Mouse (Mus musculus) adrenal gland, postnatal 14 days (tissue): ENCODE data around the gene Thap4. TPM values are rescaled to one million over a fixed set of nuclear protein-coding genes. Genes with fewer than 3 reads are reported as not detected.
"Not testable (repeated sequence)": the region's sequence is repeated elsewhere in the genome, so short reads cannot be mapped to it uniquely, and the experiment has no call there.

Experiments
- DNase-seq: peaks from one replicate; pipeline ENCODE4 v3.0.0; 2021; ENCODE audit warnings: mixed read lengths
- total RNA-seq: library from RNA; stranded (reverse); gene quantifications from 2 replicates; pipeline ENCODE4 v1.2.3, GENCODE M21; 2021

Gene Thap4
- total RNA-seq, 1 experiment from 2014 or later, result 45.8 TPM

DNA sequence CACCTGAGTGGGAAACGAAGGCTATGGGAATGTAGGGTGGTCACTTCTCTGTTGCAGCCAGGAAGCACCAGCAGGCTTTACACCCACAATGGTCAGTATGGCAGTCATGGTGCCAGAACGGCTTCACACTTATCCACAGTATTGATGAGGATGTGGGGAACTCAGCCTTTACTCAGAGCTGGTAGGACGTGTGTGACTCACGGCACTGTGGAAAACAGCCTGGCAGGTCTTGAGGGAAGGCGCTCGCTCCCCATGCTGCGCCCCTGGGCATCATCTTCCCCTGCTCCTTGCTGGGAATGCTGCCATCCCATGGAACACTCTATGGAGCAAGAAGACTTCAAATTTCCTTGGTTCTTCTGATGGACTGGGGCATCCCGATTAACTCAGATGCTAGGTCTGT lies 63.6 kb downstream of the Thap4 start:
- DNase-seq, result no peak

DNA sequence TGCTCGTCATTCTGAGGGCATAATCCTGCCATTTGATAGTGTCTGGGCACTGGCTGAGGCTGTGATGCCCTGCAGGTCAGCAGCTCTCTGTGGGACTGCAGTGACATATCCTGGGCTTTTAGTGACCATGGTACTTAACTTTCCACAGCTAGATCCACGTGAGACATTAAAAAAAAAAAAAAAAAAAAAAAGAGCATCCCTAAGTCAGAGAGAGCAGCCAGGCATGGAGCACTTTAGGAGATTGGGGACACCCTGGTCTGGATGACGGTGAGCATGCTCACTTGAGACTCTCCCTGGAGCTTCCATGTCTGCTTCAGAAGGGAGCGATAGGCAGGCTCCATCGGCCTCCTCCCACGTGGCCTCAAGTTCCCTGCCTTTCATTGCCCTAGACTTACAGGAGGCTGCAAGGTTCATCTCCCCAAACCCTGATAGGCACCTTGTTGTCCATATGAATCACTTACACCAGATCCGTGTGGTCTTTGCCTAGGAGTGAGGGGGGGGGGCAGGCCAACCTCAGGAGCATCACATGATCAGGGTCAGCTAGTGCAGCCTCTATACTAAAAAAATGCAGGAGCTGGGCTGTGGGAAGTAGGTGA lies 64.7 kb downstream of the Thap4 start:
- no peak for DNase-seq

DNA sequence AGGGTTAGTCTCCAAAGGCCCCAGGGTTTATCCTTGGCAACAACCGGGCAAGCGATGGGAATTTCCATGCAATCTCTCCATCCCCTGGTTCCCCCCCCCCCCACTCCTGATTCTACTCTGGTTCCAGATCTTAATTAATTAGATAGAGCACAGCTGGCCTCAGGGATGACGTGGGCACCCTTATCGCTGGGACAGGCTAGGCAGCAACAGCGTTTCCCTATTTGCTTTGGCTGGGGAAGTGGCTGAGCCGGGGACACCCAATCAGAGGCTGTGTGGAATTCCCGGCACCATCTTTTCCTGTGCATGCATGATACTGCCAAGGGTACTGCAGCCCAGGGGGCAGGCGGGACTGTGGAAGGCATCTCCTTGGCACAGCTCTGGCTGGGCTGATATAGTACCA lies 66.5 kb downstream of the Thap4 start:
- DNase-seq, result peak; percentile 42

DNA sequence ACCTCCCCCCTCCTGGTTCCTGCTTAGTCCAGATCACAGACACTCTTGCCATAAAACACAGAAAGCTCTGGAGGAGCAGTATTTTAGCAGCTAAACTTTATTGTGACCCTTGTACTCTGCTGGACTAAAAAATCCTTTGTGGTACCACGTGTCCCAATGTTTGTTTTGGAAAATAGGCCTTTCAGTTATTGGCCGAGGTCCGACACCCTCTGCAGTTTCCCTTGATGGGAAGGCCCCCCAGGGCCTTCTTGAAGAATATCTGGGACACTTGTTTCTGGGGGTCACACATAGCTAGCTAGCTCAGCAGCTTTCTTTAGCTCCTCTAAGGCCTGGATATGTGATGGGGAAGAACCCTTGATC lies 67.7 kb downstream of the Thap4 start:
- no peak for DNase-seq

DNA sequence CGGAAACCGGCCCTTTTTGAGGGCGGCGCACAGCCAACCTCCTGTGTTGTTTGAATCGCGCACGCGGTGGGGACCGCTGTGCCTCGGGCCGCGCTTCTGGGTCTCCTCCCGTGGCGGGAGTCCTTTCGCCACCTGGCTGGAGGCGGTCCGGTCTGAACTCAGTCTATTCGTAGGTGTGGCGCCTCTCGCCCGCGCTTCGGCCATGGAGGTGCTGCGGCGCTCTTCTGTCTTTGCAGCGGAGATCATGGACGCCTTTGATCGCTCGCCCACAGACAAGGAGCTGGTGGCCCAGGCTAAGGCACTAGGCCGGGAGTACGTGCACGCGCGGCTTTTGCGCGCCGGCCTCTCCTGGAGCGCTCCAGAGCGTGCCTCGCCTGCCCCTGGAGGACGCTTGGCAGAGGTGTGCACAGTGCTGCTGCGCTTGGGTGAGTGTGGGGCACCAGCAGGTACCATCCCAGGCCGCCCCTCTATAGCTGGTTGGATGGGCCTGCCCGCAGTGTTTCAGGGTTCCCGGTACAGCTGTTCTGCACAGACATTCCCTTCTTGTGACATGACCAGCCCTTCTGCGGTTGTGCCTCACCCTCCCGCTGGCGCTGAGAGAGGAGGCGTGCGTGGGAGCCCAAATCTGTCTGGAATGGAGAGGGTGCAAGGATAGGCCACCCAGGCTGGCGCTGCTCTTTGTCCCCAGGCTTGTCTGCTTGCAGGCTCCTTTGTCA lies 68.3 kb downstream of the Thap4 start:
- peak; percentile 83 for DNase-seq

DNA sequence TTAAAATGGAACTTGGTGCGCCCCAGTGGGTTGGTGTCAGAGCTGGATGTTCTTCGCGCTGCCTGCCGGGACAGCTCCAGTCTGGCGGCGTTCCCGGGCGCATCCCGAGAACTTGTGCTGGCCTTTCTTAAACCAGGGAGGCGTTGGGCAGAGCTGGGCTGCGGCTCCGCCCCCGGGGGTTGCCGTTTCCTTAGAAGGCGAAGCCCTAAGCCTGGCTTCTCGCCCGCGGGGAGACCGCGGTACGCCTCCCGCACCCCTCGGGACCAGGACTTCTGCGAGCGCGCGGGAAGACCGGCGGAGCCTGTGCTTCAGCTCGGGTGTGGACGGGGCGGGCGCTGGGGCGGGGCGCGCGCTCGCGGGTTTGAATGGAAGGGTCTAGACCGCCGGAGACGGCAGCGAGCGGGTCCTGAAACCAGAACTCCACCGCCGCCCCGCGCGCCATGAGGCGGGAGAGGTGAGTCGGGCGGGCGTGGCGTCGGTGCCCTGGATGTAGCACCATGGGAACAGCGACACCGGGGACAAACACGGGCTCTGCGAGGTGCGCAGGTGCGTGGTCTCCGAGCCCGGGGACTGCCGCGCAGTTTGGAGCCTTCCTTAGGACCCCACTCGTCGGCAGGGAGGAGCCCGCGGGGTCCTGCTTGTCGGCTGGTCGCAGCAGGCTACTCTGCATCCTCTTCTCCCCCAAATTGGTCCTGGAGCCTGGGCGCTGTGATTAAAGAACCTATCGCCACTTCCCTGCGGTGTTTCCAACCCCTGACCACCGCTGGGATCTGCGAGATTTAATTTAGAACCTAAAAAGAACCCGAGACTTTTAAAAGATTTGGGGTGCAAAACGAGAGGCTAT lies 69.0 kb downstream of the Thap4 start, which contains the start of gene Bok:
Gene Bok (plus strand): TSS at position 260 of the 844 bp plus-strand sequence.
- DNase-seq, result peak; percentile 91

DNA sequence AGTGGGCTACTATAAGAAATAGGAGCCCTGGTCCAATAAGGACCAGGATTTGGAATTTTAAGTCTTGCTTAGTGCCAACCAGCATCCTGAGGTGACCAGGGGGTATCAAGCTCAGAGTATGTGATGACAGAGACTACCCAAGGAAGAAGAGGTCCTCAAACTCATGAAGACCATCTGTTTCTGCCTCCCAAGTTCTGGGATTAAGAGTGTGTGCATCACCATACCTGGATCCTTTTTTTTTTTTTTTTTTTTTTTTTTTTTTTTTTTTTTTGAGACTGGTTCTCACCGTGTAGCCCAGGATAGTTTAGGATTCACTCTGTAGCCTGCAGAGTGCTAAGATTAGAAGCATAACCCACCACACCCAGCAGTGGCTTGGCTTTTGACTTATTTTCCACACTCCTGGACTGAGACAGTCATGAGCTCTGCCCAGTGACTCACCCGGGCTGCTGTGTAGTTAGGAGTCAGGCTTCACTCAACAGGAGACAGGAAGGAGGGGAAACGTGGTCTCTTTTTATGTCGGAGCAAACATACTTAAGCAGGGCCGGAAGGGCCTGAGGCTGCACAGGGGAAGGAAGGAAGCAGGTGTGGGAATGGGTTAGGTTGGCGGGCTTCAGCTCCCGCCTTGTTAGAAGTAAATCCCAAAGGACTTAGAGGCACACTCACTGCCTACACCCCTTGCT lies 74.6 kb downstream of the Thap4 start:
- DNase-seq, result peak; percentile 43

DNA sequence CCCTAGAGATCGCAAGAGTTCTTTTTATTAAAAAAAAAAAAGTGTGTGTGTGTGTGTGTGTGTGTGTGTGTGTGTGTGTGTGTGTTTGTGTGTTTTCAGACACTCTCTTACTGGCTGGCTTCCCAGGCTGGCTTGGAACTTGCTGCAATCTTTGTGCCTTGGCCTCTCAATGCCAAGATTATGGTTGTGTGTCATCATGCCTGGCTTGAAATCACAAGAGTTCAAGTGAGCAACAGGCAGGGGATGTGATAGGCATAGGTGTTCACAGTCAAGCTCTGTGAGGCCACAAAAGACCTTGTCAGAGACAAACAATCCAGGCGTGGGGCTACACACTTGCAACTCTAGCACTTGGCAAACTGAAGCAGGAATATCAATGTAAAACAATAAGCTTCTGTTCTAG lies 76.3 kb downstream of the Thap4 start:
- DNase-seq, result peak; percentile 75

DNA sequence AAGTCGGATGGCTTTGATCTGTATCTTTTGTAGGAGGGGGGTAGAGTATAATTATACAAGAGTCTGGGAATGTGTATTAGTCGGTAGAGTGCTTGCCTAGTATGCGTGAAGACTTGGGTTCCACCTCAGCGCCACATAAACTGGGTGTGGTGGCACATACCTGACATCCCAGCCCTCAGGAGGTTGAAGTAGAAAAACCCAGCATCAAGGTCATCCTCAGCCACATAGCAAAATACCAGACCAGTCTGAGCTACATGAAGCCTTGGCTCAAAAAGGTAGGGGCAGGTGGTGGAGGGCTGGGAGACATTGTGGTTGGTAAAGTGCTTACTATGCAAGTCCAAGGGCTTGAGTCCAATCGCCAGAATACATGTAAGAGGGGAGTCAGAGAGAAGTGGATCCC lies 82.0 kb downstream of the Thap4 start:
- no peak for DNase-seq

DNA sequence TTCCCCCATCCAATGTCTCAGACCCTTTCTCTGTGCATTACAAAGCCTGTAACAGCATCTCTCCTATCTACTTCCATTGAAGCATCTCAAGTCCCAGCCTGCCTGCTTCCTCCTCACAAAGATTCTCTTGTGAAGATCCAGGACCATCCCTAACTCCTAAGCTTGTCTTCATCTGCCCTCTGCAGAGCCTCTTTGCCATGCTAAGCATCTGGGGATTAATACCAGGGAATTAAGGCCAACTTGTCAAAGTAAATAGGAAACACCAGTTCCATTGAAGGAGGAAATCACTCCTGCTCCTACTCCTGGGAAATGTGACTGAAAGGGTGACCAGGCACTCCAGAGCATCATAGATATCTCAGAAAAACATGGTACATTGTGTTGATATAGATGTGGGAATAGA lies 84.7 kb downstream of the Thap4 start:
- DNase-seq, result no peak

DNA sequence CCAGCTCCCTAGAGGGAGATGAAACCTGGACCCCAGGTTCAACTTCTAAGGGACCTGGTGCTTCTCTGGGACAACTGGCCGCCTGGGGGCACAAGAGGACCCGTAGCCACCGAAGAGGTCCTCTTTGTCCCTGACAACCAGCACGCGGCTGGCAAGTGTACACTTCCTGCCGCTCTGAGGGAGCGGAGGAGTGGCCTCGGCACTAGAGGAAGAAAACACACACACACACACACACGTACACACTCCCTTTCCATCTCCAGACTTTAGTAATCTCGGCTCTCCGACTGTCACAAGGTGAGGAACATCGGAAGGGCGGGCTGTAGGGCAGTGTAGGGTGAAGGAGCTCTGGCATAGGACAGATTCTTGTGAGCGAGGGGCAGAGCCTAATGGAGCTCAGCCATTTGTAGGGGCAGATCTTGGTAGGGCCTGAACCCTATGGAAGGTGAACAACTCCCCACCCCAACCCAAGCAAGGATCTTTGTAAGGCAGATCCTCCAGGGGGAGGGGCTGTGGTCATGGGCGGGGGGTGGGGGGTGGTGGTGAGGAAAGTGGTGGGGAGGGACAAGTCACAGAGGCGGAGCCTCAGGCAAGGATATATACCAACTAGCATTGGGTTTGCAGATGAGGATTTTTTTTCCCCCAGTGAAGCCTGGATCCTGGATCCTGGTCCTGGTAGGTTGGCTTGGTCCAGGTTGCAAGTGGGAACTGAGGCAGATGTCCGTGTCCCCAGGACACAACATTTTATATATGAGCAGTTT lies 85.7 kb downstream of the Thap4 start:
- peak; percentile 91 for DNase-seq

DNA sequence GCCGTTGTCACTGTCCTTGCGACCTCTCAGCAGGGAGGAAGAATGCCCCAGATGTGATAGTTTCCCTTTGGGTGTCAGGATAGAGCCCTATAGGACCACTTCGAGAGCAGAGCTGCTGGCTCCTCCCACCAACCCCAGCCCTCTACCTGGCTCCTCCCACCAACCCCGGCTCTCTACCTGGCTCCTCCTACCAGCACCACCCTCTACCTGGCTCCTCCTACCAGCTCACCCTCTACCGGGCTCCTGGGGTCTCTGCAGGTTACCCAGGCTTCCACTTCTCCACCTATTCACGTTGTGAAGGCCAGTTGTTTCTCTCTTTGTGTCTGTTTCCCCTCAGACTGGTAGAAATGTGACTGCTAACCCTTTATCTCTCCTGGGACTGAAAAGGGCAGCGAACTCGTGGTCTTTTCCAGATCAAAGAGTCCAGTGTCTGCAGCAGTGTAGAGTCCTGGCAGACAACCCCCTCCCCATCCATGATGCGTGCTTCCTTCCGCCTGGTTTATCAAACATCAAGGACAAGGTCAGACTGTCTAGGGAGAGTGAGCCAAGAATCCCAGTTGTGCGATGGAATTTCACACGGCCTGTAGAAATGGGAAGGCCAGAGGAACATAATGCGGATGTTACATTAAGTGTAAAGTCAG lies 86.8 kb downstream of the Thap4 start:
- DNase-seq, result peak; percentile 77

DNA sequence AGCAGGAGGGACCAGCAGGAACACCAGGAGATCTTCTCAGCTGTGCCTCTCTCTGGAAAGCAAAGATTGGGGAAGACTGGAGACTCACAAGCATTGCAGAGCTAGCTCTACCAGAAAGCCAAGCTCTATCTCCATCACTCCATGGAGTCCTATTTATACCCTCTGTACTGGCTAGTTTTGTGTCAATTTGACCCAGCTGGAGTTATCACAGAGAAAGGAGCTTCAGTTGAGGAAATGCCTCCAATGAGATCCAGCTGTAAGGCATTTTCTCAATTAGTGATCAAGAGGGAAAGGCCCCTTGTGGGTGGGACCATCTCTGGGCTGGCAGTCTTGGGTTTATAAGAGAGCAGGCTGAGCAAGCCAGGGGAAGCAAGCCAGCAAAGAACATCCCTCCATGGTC lies 96.1 kb downstream of the Thap4 start, which contains the start of gene Stk25:
Gene Stk25 (minus strand): TSS at position 101 of the 400 bp plus-strand sequence.
- DNase-seq, result not testable (repeated sequence)

DNA sequence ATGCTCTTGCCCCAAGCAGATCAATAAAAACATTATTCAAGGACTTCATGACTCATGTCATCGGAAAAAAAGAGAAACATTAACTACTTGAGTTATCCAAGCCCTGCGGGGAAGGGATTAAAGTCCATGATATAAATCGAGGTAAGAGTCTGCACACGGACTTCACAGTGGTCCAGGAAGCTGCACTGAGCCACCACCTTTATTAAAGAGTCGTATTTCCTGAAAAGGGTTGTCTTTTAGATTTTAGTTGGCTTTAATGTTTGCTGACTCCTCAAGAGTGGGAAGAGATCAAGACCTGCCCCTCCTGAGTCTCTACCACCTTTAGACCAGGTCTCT lies 97.7 kb downstream of the Thap4 start:
- DNase-seq, result no peak

DNA sequence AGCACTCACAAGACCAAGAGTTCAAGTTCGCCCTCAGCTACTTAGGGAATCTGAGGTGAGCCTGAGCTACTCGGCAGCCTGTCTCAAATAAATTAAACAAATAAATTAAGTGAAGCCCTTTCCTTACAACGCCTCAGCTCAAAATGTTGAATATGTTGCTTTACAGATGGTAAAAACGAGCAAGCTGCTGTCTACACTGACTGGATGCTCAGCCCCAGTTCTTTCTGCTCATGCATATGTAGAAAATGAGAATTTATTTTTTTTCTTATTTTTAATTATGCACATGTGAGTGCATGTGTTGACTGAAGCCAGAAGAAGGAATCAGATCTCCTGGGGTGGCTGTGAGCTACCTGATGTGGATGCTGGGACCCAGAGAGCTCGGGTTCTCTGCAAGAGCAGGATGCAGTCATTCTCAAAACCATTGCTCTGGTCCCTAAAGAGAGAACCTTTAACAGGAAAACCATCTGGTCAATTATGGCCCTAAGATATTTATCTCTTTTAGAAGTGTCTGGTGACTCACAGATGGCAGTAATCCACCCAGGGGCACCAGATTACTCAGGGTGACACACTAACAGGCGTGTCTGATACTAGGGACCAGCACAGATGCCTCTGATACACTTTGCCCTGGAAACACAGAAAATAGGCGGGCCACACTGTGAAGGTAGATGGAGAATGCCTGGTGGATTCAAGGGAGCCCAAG lies 98.2 kb downstream of the Thap4 start:
- no peak for DNase-seq

DNA sequence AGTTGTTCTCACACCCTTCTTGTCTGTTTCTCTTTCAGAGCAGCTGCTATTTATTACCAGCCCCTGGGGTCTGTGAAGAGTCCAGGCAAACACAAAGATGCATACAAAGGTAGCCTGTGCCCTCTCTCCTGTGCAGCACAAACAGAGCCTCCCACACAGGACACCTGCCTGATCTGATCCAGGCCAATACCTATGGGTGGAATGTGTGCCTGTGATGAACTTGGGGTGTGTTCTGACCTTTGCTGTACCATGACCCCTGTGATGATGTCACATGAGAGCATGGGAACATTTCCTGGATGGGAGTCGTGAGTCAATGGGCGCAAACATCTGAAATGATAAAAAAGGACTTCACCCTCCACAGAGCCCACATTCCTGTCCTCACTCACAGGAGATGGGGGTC lies 99.9 kb downstream of the Thap4 start:
- DNase-seq, result no peak

DNA sequence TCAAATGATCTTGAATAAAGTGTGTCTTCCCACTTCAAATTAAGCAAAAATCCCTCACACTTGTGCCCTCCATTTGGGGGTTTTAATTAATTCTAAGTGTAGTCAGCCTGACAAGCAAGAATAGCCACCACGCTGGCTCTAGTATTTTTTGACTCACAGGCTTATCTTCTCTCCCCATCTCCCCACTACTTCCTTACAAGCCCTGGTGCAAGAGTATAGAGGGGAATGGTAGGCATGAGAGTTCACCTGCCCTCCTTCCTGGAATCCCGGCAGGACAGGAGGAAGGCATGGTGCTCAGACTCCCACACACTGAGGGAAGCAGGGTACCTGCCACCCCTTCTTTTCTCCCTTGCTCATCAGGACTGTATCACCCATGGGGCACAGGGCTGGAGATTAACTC lies 100.4 kb downstream of the Thap4 start:
- no peak for DNase-seq
